Mouse (Mus musculus) heart, embryonic 14.5 days (tissue): Measurements from ENCODE around the gene Thg1l. TPM values are rescaled to one million over a fixed set of nuclear protein-coding genes. Genes with fewer than 3 reads are reported as not detected.

Experiments
- ATAC-seq: fragments of 200-750 bp; cut with Nextera tagmentation; 2 replicates; pipeline ENCODE4 v1.8.0; 2017; ENCODE audit warnings: low read depth, moderate TSS enrichment; ENCODE audit not compliant: insufficient number of reproducible peaks, insufficient read depth, low FRiP score
- H3K27ac ChIP-seq, 2 experiments: fragments of 200-500 bp in 1 of 2; fragments of 300-500 bp in 1 of 2; sonication (generic) in 1 of 2; replicated peaks in 1 of 2; 2 replicates each; pipeline ENCODE4 v1.5.1; 2012 to 2014; ENCODE audit warnings: low read depth in 2 of 2, low read length in 2 of 2, control low read depth in 1 of 2, mild to moderate bottlenecking in 1 of 2, mixed read lengths in 1 of 2; ENCODE audit not compliant: control insufficient read depth in 1 of 2, insufficient read depth in 1 of 2
- H3K27me3 ChIP-seq: fragments of 300-500 bp; sonication (generic); 2 replicates; pipeline ENCODE4 v1.6.1; 2014; ENCODE audit warnings: mild to moderate bottlenecking, low read length, control low read depth; ENCODE audit not compliant: control insufficient read depth, insufficient read depth
- H3K36me3 ChIP-seq: fragments of 300-500 bp; sonication (generic); 2 replicates; pipeline ENCODE4 v1.6.1; 2014; ENCODE audit warnings: mild to moderate bottlenecking, control low read depth, low read length, mixed read lengths; ENCODE audit not compliant: control insufficient read depth, insufficient read depth
- H3K4me1 ChIP-seq, 2 experiments: fragments of 200-500 bp in 1 of 2; fragments of 300-500 bp in 1 of 2; sonication (generic) in 1 of 2; 2 replicates each; pipeline ENCODE4 v1.6.1; 2012 to 2014; ENCODE audit warnings: low read length in 2 of 2, control low read depth in 1 of 2, mixed read lengths in 1 of 2; ENCODE audit not compliant: control insufficient read depth in 2 of 2, insufficient read depth in 2 of 2
- H3K4me2 ChIP-seq: fragments of 300-500 bp; sonication (generic); 2 replicates; pipeline ENCODE4 v1.6.1; 2014; ENCODE audit warnings: mild to moderate bottlenecking, low read length
- H3K4me3 ChIP-seq, 2 experiments: fragments of 200-500 bp in 1 of 2; fragments of 300-500 bp in 1 of 2; sonication (generic) in 1 of 2; 2 replicates each; pipeline ENCODE4 v1.5.1; 2012 to 2014; ENCODE audit warnings: low read length in 2 of 2, mild to moderate bottlenecking in 2 of 2, control low read depth in 1 of 2, low read depth in 1 of 2, moderate library complexity in 1 of 2; ENCODE audit not compliant: control insufficient read depth in 1 of 2, insufficient read depth in 1 of 2
- H3K9ac ChIP-seq: fragments of 300-500 bp; sonication (generic); 2 replicates; pipeline ENCODE4 v1.6.1; 2014; ENCODE audit warnings: mild to moderate bottlenecking, low read length
- H3K9me3 ChIP-seq: fragments of 300-500 bp; sonication (generic); 2 replicates; pipeline ENCODE4 v1.6.1; 2016; ENCODE audit warnings: low read length, control low read depth; ENCODE audit not compliant: control insufficient read depth
- WGBS: fragments of 180-500 bp; shearing (Covaris S2); extraction: QIAGEN DNeasy Blood & Tissue Kit; methylation state at CpG from one replicate; pipeline ENCODE4 v1.1.7; 2014; 5-methylcytosine and 5-hydroxymethylcytosine counted together
- polyA plus RNA-seq: library from polyadenylated mRNA; unstranded; fragments of >200 nt; fragmentation: Nextera tagmentation; extraction: Ambion mirVana; gene quantifications from 2 replicates; pipeline ENCODE4 v1.2.1, GENCODE M21; 2014

The Thg1l gene
- polyA plus RNA-seq, 1 experiment from 2014 or later: 8.5 TPM

- H3K4me1 ChIP-seq: no peaks in the 10 kb centered on the region
- H3K4me2 ChIP-seq: no peak overlapping the region
- peaks cover 27% of the 10 kb centered on the region for H3K36me3 ChIP-seq
- H3K9ac ChIP-seq: no peak overlapping the region
- H3K4me3 ChIP-seq: no peak overlapping the region
- WGBS: 48% methylated on average over 5 of the region's 5 CpGs
- H3K27ac ChIP-seq: no peak overlapping the region
- no peaks in the 10 kb centered on the region for H3K9me3 ChIP-seq
- H3K27me3 ChIP-seq: no peaks in the 10 kb centered on the region
- no peak; the same call in 1 of the 2 replicates for ATAC-seq
Observed at GRCm38 (mm10) chr11:45927456-45927855, 27.8 kb downstream of the Thg1l start.

GRCm38 (mm10) chr11:45926640-45927082 is 28.6 kb downstream of the Thg1l start:
- H3K4me3 ChIP-seq: peak overlapping the region; percentile 35 to 42
- peaks cover 20% of the 10 kb centered on the region for H3K36me3 ChIP-seq
- no peaks in the 10 kb centered on the region; a peak in 1 of 4 replicates for H3K4me1 ChIP-seq
- H3K27me3 ChIP-seq: no peaks in the 10 kb centered on the region
- no peak for ATAC-seq
- H3K4me2 ChIP-seq: peak overlapping the region; percentile 61
- 1% methylated on average over 9 of the region's 9 CpGs for WGBS
- H3K9me3 ChIP-seq: no peaks in the 10 kb centered on the region
- 0 out of 4 replicates have a peak overlapping the region, but pooled peaks of 1 of the 2 experiments have one; percentile 28 for H3K27ac ChIP-seq
- peak overlapping the region; percentile 63; the same call in 1 of the 2 replicates for H3K9ac ChIP-seq

GRCm38 (mm10) chr11:45925436-45925835 is 29.9 kb downstream of the Thg1l start:
- H3K36me3 ChIP-seq: peaks cover 9% of the 10 kb centered on the region

GRCm38 (mm10) chr11:45921480-45921898 is 33.8 kb downstream of the Thg1l start:
- Histone ChIP-seq H3K27me3 (no peaks in the 10 kb centered on the region), H3K4me3 (no peak overlapping the region), H3K36me3 (no peaks in the 10 kb centered on the region), H3K9ac (0 out of 2 replicates have a peak overlapping the region, but pooled peaks have one; percentile 5), H3K4me2 (peak overlapping the region; percentile 29; the same call in 1 of the 2 replicates), H3K27ac (no peak overlapping the region), H3K4me1 (peaks cover 0 to 4% of the 10 kb centered on the region in 2 experiments; a peak in 1 of 4 replicates), H3K9me3 (no peaks in the 10 kb centered on the region)
- ATAC-seq: no peak
- 21% methylated on average over 10 of the region's 10 CpGs for WGBS

More at GRCm38 (mm10) chr11:45925436-45925835, 29.9 kb downstream of the Thg1l start:
- H3K4me3 ChIP-seq: no peak overlapping the region
- no peak overlapping the region for H3K27ac ChIP-seq
- H3K9me3 ChIP-seq: no peaks in the 10 kb centered on the region
- H3K27me3 ChIP-seq: no peaks in the 10 kb centered on the region
- H3K4me1 ChIP-seq: peaks cover 0 to 4% of the 10 kb centered on the region in 2 experiments; a peak in 1 of 4 replicates
- ATAC-seq: no peak
- H3K4me2 ChIP-seq: no peak overlapping the region
- H3K9ac ChIP-seq: no peak overlapping the region
- 76% methylated on average over 6 of the region's 6 CpGs for WGBS

GRCm38 (mm10) chr11:45921026-45921425 is 34.3 kb downstream of the Thg1l start:
- 63% methylated on average over 8 of the region's 8 CpGs for WGBS
- peak overlapping the region; percentile 29; the same call in 1 of the 2 replicates for H3K4me2 ChIP-seq

GRCm38 (mm10) chr11:45918836-45919235 is 36.5 kb downstream of the Thg1l start:
- Histone ChIP-seq H3K4me3 (no peak overlapping the region), H3K27ac (no peak overlapping the region), H3K36me3 (no peaks in the 10 kb centered on the region), H3K9me3 (no peaks in the 10 kb centered on the region), H3K27me3 (no peaks in the 10 kb centered on the region), H3K9ac (no peak overlapping the region), H3K4me2 (no peak overlapping the region), H3K4me1 (peaks cover 0 to 4% of the 10 kb centered on the region in 2 experiments; a peak in 1 of 4 replicates)
- 62% methylated on average over 4 of the region's 4 CpGs for WGBS
- ATAC-seq: no peak

More at GRCm38 (mm10) chr11:45921026-45921425, 34.3 kb downstream of the Thg1l start:
- Histone ChIP-seq H3K36me3 (no peaks in the 10 kb centered on the region), H3K27me3 (no peaks in the 10 kb centered on the region), H3K9me3 (no peaks in the 10 kb centered on the region), H3K4me1 (peaks cover 0 to 4% of the 10 kb centered on the region in 2 experiments; a peak in 1 of 4 replicates), H3K27ac (no peak overlapping the region), H3K4me3 (no peak overlapping the region), H3K9ac (0 out of 2 replicates have a peak overlapping the region, but pooled peaks have one; percentile 5)
- no peak for ATAC-seq

GRCm38 (mm10) chr11:45918018-45918417 is 37.3 kb downstream of the Thg1l start:
- H3K9me3 ChIP-seq: no peaks in the 10 kb centered on the region
- H3K4me1 ChIP-seq: peaks cover 0 to 4% of the 10 kb centered on the region in 2 experiments; a peak in 1 of 4 replicates
- no peaks in the 10 kb centered on the region for H3K27me3 ChIP-seq
- 0 out of 2 replicates have a peak, but pooled peaks cover 2% of the 10 kb centered on the region for H3K36me3 ChIP-seq
- ATAC-seq: no peak
- H3K9ac ChIP-seq: no peak overlapping the region
- WGBS: 93% methylated on average over 6 of the region's 6 CpGs
- H3K4me2 ChIP-seq: no peak overlapping the region
- no peak overlapping the region for H3K27ac ChIP-seq
- H3K4me3 ChIP-seq: no peak overlapping the region
